Mouse (Mus musculus) liver, postnatal 0 days (tissue): ENCODE results near the gene Mafg.

Experiments
- CTCF ChIP-seq: sonication (generic); IDR thresholded peaks from 2 replicates; pipeline ENCODE4 v1.5.1; 2016; ENCODE audit warnings: antibody characterized with exemption, low read depth
- EP300 ChIP-seq: IDR thresholded peaks from 2 replicates; pipeline ENCODE4 v1.6.1; 2016; ENCODE audit warnings: antibody characterized with exemption, low read depth, mild to moderate bottlenecking

GRCm38 (mm10) chr11:120624680-120625111, 8.7 kb downstream of the Mafg start:
- no peak for TF ChIP-seq EP300
- TF ChIP-seq CTCF = no peak
